Mouse (Mus musculus): Measurements from ENCODE around the gene Mansc4.

DNA sequence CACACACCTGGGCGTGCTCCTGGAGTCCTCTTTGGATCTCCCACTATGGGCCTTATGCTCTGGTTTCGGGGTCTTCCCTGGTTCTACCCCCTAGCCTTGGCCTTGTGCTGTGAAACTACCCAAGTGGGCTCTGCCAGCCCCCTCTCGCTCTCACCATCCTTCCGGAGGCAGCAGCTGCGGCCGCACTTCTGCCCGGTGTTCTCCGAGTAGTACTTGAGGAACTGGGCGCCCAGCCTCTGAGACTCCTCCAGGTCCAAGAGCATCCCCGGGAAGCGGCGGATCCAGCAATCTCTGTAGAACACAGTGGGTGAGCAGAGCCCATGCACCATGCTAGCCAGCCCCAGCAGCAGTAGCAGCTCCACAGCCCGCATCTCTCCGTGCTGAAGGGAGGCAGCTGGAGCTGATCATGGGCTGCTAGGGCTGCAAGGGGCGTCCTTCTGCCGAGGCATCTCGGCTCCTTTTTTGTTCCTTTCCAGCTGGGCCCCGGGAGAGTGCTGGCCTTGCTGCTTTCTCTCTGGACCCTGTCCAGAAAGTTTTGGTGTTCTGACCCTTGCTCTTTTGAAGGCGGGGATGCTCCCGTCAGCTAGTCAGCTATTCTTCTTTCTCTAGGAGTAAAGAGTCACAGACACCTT lies at the start of gene Mansc4:
- TF ChIP-seq POLR2A (IDR thresholded peaks at IDR 0.05; ENCODE audit: borderline replicate concordance, extremely low read depth, insufficient read depth, insufficient read length, poor library complexity, severe bottlenecking): no peak
- TF ChIP-seq CTCF (IDR thresholded peaks at IDR 0.05; ENCODE audit: borderline replicate concordance, extremely low read depth, insufficient read depth, insufficient read length): no peak

All from brain, embryonic 14.5 days (tissue).